Mouse (Mus musculus): Measurements from ENCODE around the gene Abcc9.

Gene Abcc9

GRCm38 (mm10) chr6:142701652-142702637, at the start of gene Abcc9:
Gene Abcc9 (minus strand): TSS chr6:142702315.
- no peak for DNase-seq (ENCODE audit: low read depth, low spot score)

GRCm38 (mm10) chr6:142751365-142751764, 49.2 kb upstream of the Abcc9 start:
- DNase-seq (ENCODE audit: low read depth, low spot score) = peak; percentile 97

DNA sequence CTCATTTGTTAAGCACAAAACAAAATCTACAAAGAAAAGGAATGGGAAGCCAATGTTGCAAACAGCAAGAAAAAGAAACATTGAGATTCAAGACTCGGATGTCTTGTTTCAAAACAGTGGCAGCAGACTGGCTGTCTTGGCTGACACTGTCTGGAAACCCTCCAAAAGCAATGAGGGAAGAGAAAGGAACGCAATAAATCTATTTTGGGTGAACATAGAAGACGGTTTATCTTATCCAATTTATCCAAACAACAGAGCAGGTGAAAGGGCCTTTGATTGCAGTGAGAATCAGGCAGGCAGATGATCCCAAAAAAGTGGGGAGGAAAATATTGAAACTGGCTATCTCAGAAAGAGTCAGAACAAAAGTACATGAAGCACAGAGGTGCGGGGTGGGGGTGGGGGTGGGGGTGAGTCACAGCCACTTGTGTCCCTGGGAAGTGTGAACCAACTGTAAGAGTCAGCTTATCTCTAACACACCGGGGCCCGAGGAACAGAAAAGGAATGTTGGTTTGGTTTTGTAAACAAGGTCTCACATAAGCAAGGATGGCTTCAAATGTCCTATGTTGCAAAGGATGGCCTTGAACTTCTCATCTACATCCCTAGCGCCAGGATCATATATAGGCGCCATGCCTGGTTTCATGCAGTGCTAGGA, 46.1 kb upstream of the Abcc9 start:
- DNase-seq (ENCODE audit: low read depth, low spot score) = no peak

DNA sequence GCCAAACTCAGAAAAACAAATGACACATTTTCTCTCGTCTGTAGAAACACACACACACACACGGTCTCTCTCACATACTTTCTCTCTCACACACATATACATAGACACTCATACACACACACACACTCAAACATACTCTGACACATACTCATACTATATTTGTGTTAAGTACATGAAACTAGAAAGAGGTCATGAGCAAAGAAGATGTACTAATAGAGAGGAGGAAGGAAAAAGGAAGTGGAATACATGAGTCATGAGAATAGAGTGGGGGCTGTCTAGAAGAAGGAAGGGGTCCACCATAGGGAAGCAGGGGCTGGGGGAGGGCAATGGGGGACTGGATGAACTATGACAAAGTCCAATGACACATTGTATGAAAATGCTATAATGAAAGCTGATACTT, 45.0 kb upstream of the Abcc9 start:
- DNase-seq (ENCODE audit: low read depth, low spot score) = no peak

DNA sequence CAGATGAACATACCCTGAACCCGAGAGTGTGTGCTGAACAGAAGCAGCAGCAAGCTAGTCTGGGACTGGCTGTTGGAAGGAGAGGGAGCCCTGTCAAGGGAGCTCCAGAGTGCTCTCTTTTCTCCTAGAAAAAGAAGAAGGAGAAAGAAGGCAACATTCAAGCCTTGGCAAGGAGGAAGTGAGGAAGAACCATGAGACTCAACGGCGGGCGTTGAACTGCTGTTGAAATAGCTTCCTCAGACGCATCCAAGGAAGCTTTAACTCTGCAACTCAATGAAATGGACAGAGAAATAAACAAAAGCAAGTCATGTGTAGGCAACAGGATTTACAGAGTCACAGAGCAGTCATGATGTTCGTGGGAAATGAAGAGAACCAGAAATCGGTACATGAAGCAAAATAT, 44.6 kb upstream of the Abcc9 start:
- no peak for DNase-seq (ENCODE audit: low read depth, low spot score)

DNA sequence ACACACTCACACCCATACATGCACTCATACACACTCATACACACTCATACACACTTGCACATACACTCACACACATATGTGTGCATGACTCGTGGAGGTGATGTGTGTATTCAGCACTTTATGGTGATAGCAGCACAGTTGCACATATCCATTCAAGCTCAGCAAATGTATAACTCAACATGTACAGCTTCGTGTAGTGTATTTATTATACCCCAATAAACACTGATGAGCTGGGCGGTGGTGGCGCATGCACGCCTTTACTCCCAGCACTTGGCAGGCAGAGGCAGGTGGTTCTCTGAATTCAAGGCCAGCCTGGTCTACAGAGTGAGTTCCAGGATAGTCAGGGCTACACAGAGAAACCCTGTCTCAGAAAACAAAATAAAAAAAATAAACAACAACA, 43.4 kb upstream of the Abcc9 start:
- DNase-seq (ENCODE audit: low read depth, low spot score) = no peak

DNA sequence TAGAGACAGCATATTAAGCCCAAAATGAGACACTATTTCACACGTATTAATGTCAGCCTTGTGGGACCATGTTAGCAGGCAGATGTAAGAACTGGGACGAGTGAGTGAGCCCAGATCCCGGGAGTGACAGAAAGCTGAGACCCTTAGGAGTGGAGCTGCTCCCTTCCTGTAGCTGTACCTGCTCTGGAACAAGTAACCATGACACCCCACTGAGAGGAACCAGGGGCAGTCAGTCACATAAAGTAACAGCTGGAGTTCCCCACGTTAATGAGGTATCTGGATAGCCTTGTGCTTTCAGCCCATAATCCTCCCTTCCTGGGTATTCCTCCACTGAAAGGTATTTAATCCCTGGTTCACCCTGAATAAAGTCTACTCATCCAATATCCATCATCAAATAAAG, 41.1 kb upstream of the Abcc9 start:
- no peak for DNase-seq (ENCODE audit: low read depth, low spot score)

DNA sequence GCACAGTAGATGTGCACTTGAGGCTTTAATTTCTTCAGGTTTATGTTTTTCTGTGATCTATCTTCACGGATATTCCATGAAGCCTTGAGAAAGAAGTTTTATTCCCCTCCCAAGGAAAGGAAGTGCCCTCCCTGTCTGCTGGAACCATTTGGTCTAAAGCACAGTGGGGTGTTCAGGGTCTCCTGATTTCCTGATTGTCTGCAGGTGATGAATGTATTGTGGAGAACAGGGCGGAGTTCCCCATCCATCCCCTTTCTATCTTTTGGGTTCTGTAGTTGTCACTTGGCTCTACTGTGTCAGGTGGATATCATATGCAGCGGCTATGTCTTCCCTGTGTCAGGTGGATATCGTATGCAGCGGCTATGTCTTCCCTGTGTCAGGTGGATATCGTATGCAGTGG, 39.6 kb upstream of the Abcc9 start:
- peak; percentile 56 for DNase-seq (ENCODE audit: low read depth, low spot score)

- DNase-seq (ENCODE audit: low read depth, low spot score) = no peak
Observed at GRCm38 (mm10) chr6:142738637-142739036, 36.5 kb upstream of the Abcc9 start.

- DNase-seq (ENCODE audit: low read depth, low spot score) = no peak
Observed at GRCm38 (mm10) chr6:142738225-142738624, 36.1 kb upstream of the Abcc9 start.

DNA sequence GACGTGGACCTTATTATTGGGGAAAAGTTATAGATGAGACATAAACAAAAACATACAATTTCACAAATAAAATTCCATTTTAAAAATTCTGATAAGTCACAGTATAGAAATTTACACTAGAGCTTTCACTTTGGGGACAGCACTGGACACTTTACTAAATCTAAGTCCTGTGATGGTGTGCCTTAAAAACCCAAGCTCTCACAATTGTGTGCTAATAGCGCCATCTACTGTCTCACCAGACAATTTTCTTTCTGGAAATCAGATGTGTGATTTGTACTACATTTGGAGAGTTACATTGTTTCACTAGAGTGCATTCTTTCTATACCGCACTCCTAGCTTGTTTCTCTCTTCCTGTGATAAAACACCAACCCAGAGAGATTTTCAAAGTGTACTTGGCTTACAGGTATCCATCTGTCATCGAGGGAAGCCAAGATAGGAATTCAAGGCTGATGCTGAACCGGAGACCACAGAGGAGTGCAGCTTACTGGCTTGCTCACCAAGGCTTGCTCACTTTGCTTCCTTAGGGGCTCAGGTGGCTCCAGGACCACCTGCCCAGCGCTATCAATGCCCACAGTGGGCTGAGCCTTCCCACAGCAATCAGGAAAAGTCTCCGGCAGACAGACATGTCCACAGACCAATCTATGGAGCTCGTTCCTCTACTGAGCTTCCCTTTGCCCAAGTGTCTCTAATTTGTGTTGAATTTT, 33.3 kb upstream of the Abcc9 start:
- peak; percentile 58 for DNase-seq (ENCODE audit: low read depth, low spot score)

DNA sequence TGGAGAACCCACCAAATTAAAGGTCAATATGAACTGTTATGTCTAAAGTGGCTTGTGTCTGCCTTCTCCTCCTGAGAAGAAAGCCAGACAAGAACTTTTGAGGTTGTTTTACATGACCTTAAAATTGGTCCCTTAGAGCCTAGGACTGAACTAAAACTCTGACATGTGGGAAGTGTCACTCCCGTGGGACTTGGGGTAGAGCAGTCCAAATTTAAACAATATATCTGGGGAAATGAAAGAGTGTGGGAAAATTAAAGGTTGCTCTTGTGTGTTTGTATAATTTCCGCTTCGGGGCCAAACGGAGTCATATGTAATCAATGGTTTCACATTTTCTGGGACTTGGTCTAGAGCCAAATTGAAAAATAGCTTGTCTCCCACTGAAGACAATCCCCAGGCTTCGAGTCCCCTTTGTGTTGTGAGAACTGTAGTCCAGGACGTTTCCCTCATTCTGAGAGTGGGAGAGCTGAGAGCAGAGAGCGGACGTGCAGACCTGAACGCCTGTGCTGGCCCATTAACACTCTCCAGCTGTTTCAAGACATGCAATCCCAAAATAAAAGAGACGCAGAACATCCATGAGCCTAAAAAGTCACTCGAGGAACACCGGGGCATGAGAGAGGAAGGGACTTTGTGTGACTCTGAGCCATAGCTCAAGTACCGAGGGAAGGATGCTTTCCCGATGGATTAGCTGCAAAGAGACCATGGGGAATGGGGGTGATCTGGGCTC, 30.6 kb upstream of the Abcc9 start:
- DNase-seq (ENCODE audit: low read depth, low spot score) = no peak

GRCm38 (mm10) chr6:142726032-142726431, 23.9 kb upstream of the Abcc9 start:
- no peak for DNase-seq (ENCODE audit: low read depth, low spot score)

DNA sequence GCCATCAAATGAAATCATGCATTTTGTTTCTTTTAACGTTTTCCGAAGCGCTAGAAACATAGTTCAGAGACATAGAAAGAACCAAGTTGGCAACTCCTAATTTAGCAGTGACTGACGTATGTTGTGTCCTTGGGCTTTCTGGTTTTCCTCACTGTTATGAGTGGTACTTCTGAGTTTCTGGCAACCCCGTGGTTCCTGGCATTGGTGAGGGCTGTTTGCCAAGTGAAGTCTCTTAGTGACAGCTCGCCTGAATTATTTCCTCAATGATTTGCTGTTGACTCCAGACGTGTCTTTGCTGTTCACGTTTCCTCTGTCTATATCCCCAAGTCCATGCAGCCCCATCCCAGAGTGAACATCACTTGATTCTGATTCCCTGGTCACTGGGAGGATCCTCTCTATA, 19.6 kb upstream of the Abcc9 start:
- no peak for DNase-seq (ENCODE audit: low read depth, low spot score)

- peak; percentile 65 for DNase-seq (ENCODE audit: low read depth, low spot score)
Observed at GRCm38 (mm10) chr6:142720641-142721040, 18.5 kb upstream of the Abcc9 start.

GRCm38 (mm10) chr6:142718167-142718566, 16.1 kb upstream of the Abcc9 start:
- peak; percentile 32 for DNase-seq (ENCODE audit: low read depth, low spot score)

- no peak for DNase-seq (ENCODE audit: low read depth, low spot score)
Observed at GRCm38 (mm10) chr6:142717186-142717585, 15.1 kb upstream of the Abcc9 start.

DNA sequence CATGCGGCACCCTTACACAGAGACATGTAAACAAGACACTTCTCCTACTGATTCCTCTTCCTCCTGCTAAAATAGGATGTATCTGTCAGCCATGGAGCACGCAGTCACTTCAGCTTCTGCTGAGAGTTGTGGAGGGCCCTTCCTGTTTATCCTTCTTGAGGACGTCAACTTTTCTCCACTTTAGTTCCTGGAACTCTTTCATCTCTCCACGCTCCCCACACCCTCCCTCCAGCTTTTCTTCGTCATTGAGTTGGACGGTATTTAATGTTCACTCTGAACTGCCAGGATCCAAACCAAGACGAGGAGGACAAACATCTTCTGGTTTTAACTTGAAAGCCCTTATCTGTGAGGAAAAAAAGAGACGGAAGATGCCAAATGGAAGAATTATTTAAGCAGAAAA, 12.9 kb upstream of the Abcc9 start:
- DNase-seq (ENCODE audit: low read depth, low spot score) = no peak

- DNase-seq (ENCODE audit: low read depth, low spot score) = no peak
Observed at GRCm38 (mm10) chr6:142711106-142711505, 9.0 kb upstream of the Abcc9 start.

GRCm38 (mm10) chr6:142710690-142711089, 8.6 kb upstream of the Abcc9 start:
- DNase-seq (ENCODE audit: low read depth, low spot score) = no peak

- DNase-seq (ENCODE audit: low read depth, low spot score) = no peak
Observed at GRCm38 (mm10) chr6:142708369-142708768, 6.3 kb upstream of the Abcc9 start.

DNA sequence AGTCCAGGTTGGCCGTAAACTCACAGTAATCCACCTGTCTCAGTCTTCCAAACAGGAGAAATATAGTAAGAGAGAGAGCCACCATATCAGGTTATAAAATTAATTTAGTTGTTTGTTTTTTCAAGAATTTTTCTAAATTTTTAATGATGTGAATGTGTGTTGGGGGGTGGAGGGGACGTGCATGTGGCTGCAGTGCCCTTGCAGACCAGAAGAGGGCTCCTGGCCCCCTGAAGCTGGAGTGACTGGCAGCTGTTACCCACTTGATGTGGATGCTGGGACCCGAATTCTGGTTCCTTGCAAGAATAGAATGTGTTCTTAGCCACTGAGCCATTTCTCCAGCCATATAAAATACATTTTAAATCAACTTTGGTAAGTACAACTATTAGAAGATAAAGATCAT, 4.6 kb upstream of the Abcc9 start:
- peak; percentile 14 for DNase-seq (ENCODE audit: low read depth, low spot score)

Measured in ES-CJ7 (cell line).